Mouse (Mus musculus) liver, adult (tissue): ENCODE data around the gene Cog3.

Experiments used
- GATA4 ChIP-seq: IDR thresholded peaks from 2 replicates; pipeline ENCODE4 v1.6.1; 2014; ENCODE audit warnings: mild to moderate bottlenecking, low read length; ENCODE audit not compliant: insufficient replicate concordance

Cog3 gene

GRCm38 (mm10) chr14:75753991-75754817 lies at the start of gene Cog3:
Gene Cog3, minus strand, starts transcription at chr14:75754517.
- TF ChIP-seq GATA4: no peak

- no peak for TF ChIP-seq GATA4
Observed at GRCm38 (mm10) chr14:75797769-75798386, 43.6 kb upstream of the Cog3 start.

- no peak for TF ChIP-seq GATA4
Observed at GRCm38 (mm10) chr14:75795918-75796317, 41.6 kb upstream of the Cog3 start.

- no peak for TF ChIP-seq GATA4
Observed at GRCm38 (mm10) chr14:75794726-75795125, 40.4 kb upstream of the Cog3 start.

GRCm38 (mm10) chr14:75794324-75794723 lies 40.0 kb upstream of the Cog3 start:
- no peak for TF ChIP-seq GATA4

- peak; percentile 49; the same call in 1 of the 2 replicates for TF ChIP-seq GATA4
Observed at GRCm38 (mm10) chr14:75793110-75793509, 38.8 kb upstream of the Cog3 start.

- no peak for TF ChIP-seq GATA4
Observed at GRCm38 (mm10) chr14:75791372-75791771, 37.1 kb upstream of the Cog3 start.

- no peak for TF ChIP-seq GATA4
Observed at GRCm38 (mm10) chr14:75790411-75790996, 36.2 kb upstream of the Cog3 start.

GRCm38 (mm10) chr14:75789291-75789690 lies 35.0 kb upstream of the Cog3 start:
- no peak for TF ChIP-seq GATA4

GRCm38 (mm10) chr14:75787794-75788175 lies 33.5 kb upstream of the Cog3 start:
- no peak for TF ChIP-seq GATA4

- TF ChIP-seq GATA4: peak; percentile 23; the same call in 1 of the 2 replicates
Observed at GRCm38 (mm10) chr14:75786868-75787793, 32.8 kb upstream of the Cog3 start, which contains the start of gene Slc25a30. Gene Slc25a30, minus strand, starts transcription at chr14:75787037.

GRCm38 (mm10) chr14:75786424-75786867 lies 32.1 kb upstream of the Cog3 start:
- no peak for TF ChIP-seq GATA4

- no peak for TF ChIP-seq GATA4
Observed at GRCm38 (mm10) chr14:75779913-75780312, 25.6 kb upstream of the Cog3 start.

GRCm38 (mm10) chr14:75776637-75777036 lies 22.3 kb upstream of the Cog3 start:
- TF ChIP-seq GATA4: no peak

GRCm38 (mm10) chr14:75773431-75773830 lies 19.1 kb upstream of the Cog3 start:
- TF ChIP-seq GATA4: no peak
